Mouse (Mus musculus): Measurements from ENCODE around the gene Odc1. TPM values are rescaled to one million over a fixed set of nuclear protein-coding genes. Genes with fewer than 3 reads are reported as not detected.

Odc1 gene
- polyA plus RNA-seq, 2 experiments from 2014 or later, result 19.1 to 21.2 TPM

- ATAC-seq, result no peak
Measured at GRCm38 (mm10) chr12:17588906-17589612, 44.5 kb downstream of the Odc1 start.

DNA sequence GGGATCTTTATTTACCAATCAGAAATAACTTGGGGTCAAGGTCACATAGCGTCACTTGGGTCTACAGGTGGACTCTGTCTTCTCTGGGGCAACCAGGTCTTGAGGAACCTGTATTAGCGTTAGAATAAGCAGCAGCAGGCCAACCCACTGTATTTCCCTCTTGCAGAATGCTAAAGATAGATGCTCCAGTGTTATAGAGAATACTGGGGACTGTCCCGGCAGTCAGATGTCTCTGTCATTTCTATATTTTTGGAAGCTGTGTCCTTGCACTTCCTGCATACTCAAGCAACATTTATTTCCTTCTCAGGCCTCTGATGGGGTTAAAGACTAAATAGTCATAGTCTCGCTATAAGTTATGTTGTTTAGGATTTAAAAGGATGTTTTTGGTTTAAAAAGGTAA, 46.7 kb downstream of the Odc1 start:
- ATAC-seq, result no peak

- ATAC-seq, result no peak
Measured at GRCm38 (mm10) chr12:17593956-17594355, 49.4 kb downstream of the Odc1 start.

GRCm38 (mm10) chr12:17594701-17595100, 50.1 kb downstream of the Odc1 start:
- no peak for ATAC-seq

- ATAC-seq, result no peak
Measured at GRCm38 (mm10) chr12:17595166-17595565, 50.6 kb downstream of the Odc1 start.

Other genes starting within 250 kb of the Odc1 start
- under 1 TPM in 1 of 2 experiments, not detected in 1; 0.34 TPM for gene Atp6v1c2, start 215.4 kb upstream of the Odc1 start, polyA plus RNA-seq (2017; shearing (Covaris generic))
- 10 to 100 TPM; 25.4 to 29.9 TPM for gene Nol10, start 196.3 kb upstream of the Odc1 start, polyA plus RNA-seq (2017; shearing (Covaris generic))
- 10 to 100 TPM; 59.7 to 63.6 TPM for gene Hpcal1, start 146.1 kb downstream of the Odc1 start, polyA plus RNA-seq (2017; shearing (Covaris generic))

Data from activated CD4-positive, CD25-positive, alpha-beta regulatory T cell, adult 4 months (primary cell).